Mouse (Mus musculus): Measurements from ENCODE around the gene Stk11. TPM values are rescaled to one million over a fixed set of nuclear protein-coding genes. Genes with fewer than 3 reads are reported as not detected.

Gene Stk11
- 13.3 and 16.8 TPM in 2 replicates for polyA plus RNA-seq (2015; fragmentation: Nextera tagmentation; extraction: Ambion mirVana)

- Histone ChIP-seq H3K9ac (peak within 1 kb of the TSS; percentile 91), H3K27ac (replicated peaks) (peak within 1 kb of the TSS; percentile 83), H3K4me2 (peak within 1 kb of the TSS; percentile 91), H3K4me1 (replicated peaks) (peaks cover 49% of the 10 kb centered on the region), H3K36me3 (peaks cover 6% of the 10 kb centered on the region), H3K27me3 (no peaks in the 10 kb centered on the region), H3K9me3 (no peaks in the 10 kb centered on the region), H3K4me3 (peak within 1 kb of the TSS; percentile 69)
- ATAC-seq (ENCODE audit: low read depth), result peak; percentile 99
- WGBS, result under 1% methylated on average over 70 of the region's 70 CpGs
These were observed at the start of gene Stk11 for GRCm38 (mm10) chr10:80115290-80115943. TSS of gene Stk11 (plus strand) at chr10:80115803.

- Histone ChIP-seq H3K27me3 (no peaks in the 10 kb centered on the region), H3K4me1 (replicated peaks) (peaks cover 13% of the 10 kb centered on the region), H3K27ac (replicated peaks) (no peak overlapping the region), H3K9me3 (no peaks in the 10 kb centered on the region), H3K4me3 (no peak overlapping the region), H3K36me3 (peaks cover 26% of the 10 kb centered on the region), H3K9ac (no peak overlapping the region), H3K4me2 (no peak overlapping the region)
- 92% methylated on average over 6 of the region's 7 CpGs for WGBS
- ATAC-seq (ENCODE audit: low read depth), result no peak
These were observed 46.4 kb upstream of the Stk11 start for GRCm38 (mm10) chr10:80069251-80069650.

GRCm38 (mm10) chr10:80069948-80070450 is 45.6 kb upstream of the Stk11 start:
- H3K36me3 ChIP-seq, result peaks cover 18% of the 10 kb centered on the region
- H3K4me3 ChIP-seq, result no peak overlapping the region
- no peak overlapping the region for H3K4me2 ChIP-seq
- 95% methylated on average over 4 of the region's 4 CpGs for WGBS
- H3K9me3 ChIP-seq, result no peaks in the 10 kb centered on the region
- H3K27me3 ChIP-seq, result no peaks in the 10 kb centered on the region
- peaks cover 14% of the 10 kb centered on the region for H3K4me1 ChIP-seq (replicated peaks)
- no peak overlapping the region for H3K27ac ChIP-seq (replicated peaks)
- no peak for ATAC-seq (ENCODE audit: low read depth)
- no peak overlapping the region for H3K9ac ChIP-seq

- ATAC-seq (ENCODE audit: low read depth), result 0 out of 2 replicates have a peak, but pooled peaks have one; percentile 17
These were observed 44.6 kb upstream of the Stk11 start for GRCm38 (mm10) chr10:80070837-80071515.

GRCm38 (mm10) chr10:80071516-80071900 is 44.1 kb upstream of the Stk11 start:
- no peaks in the 10 kb centered on the region for H3K9me3 ChIP-seq
- H3K27me3 ChIP-seq, result no peaks in the 10 kb centered on the region
- WGBS, result 81% methylated on average over 3 of the region's 3 CpGs
- peaks cover 9% of the 10 kb centered on the region for H3K36me3 ChIP-seq
- ATAC-seq (ENCODE audit: low read depth), result no peak
- H3K4me2 ChIP-seq, result no peak overlapping the region
- no peak overlapping the region for H3K4me3 ChIP-seq
- H3K27ac ChIP-seq (replicated peaks), result 0 out of 2 replicates have a peak overlapping the region, but pooled peaks have one; percentile 15
- H3K9ac ChIP-seq, result 0 out of 2 replicates have a peak overlapping the region, but pooled peaks have one; percentile 2
- peaks cover 21% of the 10 kb centered on the region for H3K4me1 ChIP-seq (replicated peaks)

More at GRCm38 (mm10) chr10:80070837-80071515, 44.6 kb upstream of the Stk11 start:
- 0 out of 2 replicates have a peak overlapping the region, but pooled peaks have one; percentile 15 for H3K27ac ChIP-seq (replicated peaks)
- no peaks in the 10 kb centered on the region for H3K9me3 ChIP-seq
- 72% methylated on average over 9 of the region's 9 CpGs for WGBS
- H3K4me2 ChIP-seq, result no peak overlapping the region
- peaks cover 21% of the 10 kb centered on the region for H3K4me1 ChIP-seq (replicated peaks)
- H3K4me3 ChIP-seq, result no peak overlapping the region
- peaks cover 14% of the 10 kb centered on the region for H3K36me3 ChIP-seq
- 0 out of 2 replicates have a peak overlapping the region, but pooled peaks have one; percentile 2 for H3K9ac ChIP-seq
- no peaks in the 10 kb centered on the region for H3K27me3 ChIP-seq

- WGBS, result 84% methylated on average over 20 of the region's 20 CpGs
- Histone ChIP-seq H3K9ac (no peak overlapping the region), H3K4me3 (no peak overlapping the region), H3K27ac (replicated peaks) (no peak overlapping the region), H3K4me2 (no peak overlapping the region), H3K4me1 (replicated peaks) (peaks cover 21% of the 10 kb centered on the region), H3K27me3 (no peaks in the 10 kb centered on the region), H3K36me3 (peaks cover 9% of the 10 kb centered on the region; the same call in 1 of the 2 replicates), H3K9me3 (no peaks in the 10 kb centered on the region)
- ATAC-seq (ENCODE audit: low read depth), result no peak
These were observed 42.7 kb upstream of the Stk11 start for GRCm38 (mm10) chr10:80072623-80073489.

- ATAC-seq (ENCODE audit: low read depth), result no peak
- no peak overlapping the region for H3K27ac ChIP-seq (replicated peaks)
- whole genome bisulfite sequencing, result 17% methylated on average over 28 of the region's 28 CpGs
- H3K36me3 ChIP-seq, result peaks cover 29% of the 10 kb centered on the region
- no peak overlapping the region for H3K4me3 ChIP-seq
- H3K4me1 ChIP-seq (replicated peaks), result peaks cover 21% of the 10 kb centered on the region
- no peaks in the 10 kb centered on the region for H3K9me3 ChIP-seq
- H3K4me2 ChIP-seq, result peak overlapping the region; percentile 31
- no peak overlapping the region for H3K9ac ChIP-seq
- no peaks in the 10 kb centered on the region for H3K27me3 ChIP-seq
These were observed 40.6 kb upstream of the Stk11 start for GRCm38 (mm10) chr10:80074813-80075601.

- Histone ChIP-seq H3K4me3 (no peak overlapping the region), H3K4me1 (replicated peaks) (peaks cover 21% of the 10 kb centered on the region), H3K4me2 (no peak overlapping the region), H3K27me3 (no peaks in the 10 kb centered on the region), H3K9me3 (no peaks in the 10 kb centered on the region), H3K9ac (no peak overlapping the region), H3K27ac (replicated peaks) (no peak overlapping the region), H3K36me3 (peaks cover 38% of the 10 kb centered on the region)
- 40% methylated on average over 1 of the region's 1 CpGs for WGBS
- ATAC-seq (ENCODE audit: low read depth), result no peak
These were observed 39.7 kb upstream of the Stk11 start for GRCm38 (mm10) chr10:80075924-80076323.

GRCm38 (mm10) chr10:80076386-80076785 is 39.2 kb upstream of the Stk11 start:
- H3K27ac ChIP-seq (replicated peaks), result no peak overlapping the region
- no peak overlapping the region for H3K9ac ChIP-seq
- H3K27me3 ChIP-seq, result no peaks in the 10 kb centered on the region
- H3K9me3 ChIP-seq, result no peaks in the 10 kb centered on the region
- peaks cover 18% of the 10 kb centered on the region for H3K4me1 ChIP-seq (replicated peaks)
- no peak overlapping the region for H3K4me2 ChIP-seq
- H3K36me3 ChIP-seq, result peaks cover 43% of the 10 kb centered on the region
- no peak overlapping the region for H3K4me3 ChIP-seq
- ATAC-seq (ENCODE audit: low read depth), result no peak
- 91% methylated on average over 4 of the region's 4 CpGs for WGBS

- Histone ChIP-seq H3K9me3 (no peaks in the 10 kb centered on the region), H3K4me1 (replicated peaks) (peaks cover 8% of the 10 kb centered on the region; the same call in 1 of the 2 replicates), H3K4me3 (no peak overlapping the region), H3K9ac (no peak overlapping the region), H3K27ac (replicated peaks) (no peak overlapping the region), H3K4me2 (no peak overlapping the region), H3K36me3 (peaks cover 49% of the 10 kb centered on the region), H3K27me3 (no peaks in the 10 kb centered on the region)
- WGBS, result 90% methylated on average over 5 of the region's 5 CpGs
- no peak for ATAC-seq (ENCODE audit: low read depth)
These were observed 38.3 kb upstream of the Stk11 start for GRCm38 (mm10) chr10:80077312-80077711.

GRCm38 (mm10) chr10:80078366-80078765 is 37.2 kb upstream of the Stk11 start:
- no peak for ATAC-seq (ENCODE audit: low read depth)
- Histone ChIP-seq H3K4me1 (replicated peaks) (peaks cover 8% of the 10 kb centered on the region; the same call in 1 of the 2 replicates), H3K36me3 (peaks cover 59% of the 10 kb centered on the region), H3K9ac (no peak overlapping the region), H3K27me3 (no peaks in the 10 kb centered on the region), H3K9me3 (no peaks in the 10 kb centered on the region), H3K4me2 (no peak overlapping the region), H3K27ac (replicated peaks) (no peak overlapping the region), H3K4me3 (no peak overlapping the region)
- WGBS, result 88% methylated on average over 1 of the region's 1 CpGs

All from neural tube, embryonic 13.5 days (tissue).